In genomic region chr9:118476211-118476765, GRCm38 (mm10) we compare ENCODE assay signal across 9 mouse cellular contexts. TPM values are rescaled to one million over a fixed set of nuclear protein-coding genes. Genes with fewer than 3 reads are reported as not detected.
DNase-seq lines count a peak whose midpoint lies in the region; ATAC-seq and TF ChIP-seq lines count a peak whose summit lies in the region.
"Had no signal": no experiment of that assay in that cellular context is flagged by ENCODE, and none has a peak within 500 bp of the region (broad histone marks: within the 10 kb centered on the region; RNA-seq: fewer than 3 reads in every experiment).

No protein-coding gene starts in this region.

- 10% methylated on average over 22 of the region's 22 CpGs for WGBS in kidney, adult 2 months
- WGBS in kidney, embryonic 14.5 days, result 1% methylated on average over 22 of the region's 22 CpGs
- WGBS in hindbrain, embryonic 13.5 days, result 1% methylated on average over 22 of the region's 22 CpGs
- under 1% methylated on average over 22 of the region's 22 CpGs for WGBS in neural tube, embryonic 12.5 days

- H3K36me3 ChIP-seq in kidney, adult 2 months (ENCODE audit: control insufficient read depth, insufficient read depth, low read length), result no peaks in the 10 kb centered on the region
- H3K36me3 ChIP-seq in kidney, embryonic 14.5 days (ENCODE audit: control insufficient read depth, insufficient read depth, low read length), result no peaks in the 10 kb centered on the region
- H3K36me3 ChIP-seq in hindbrain, embryonic 13.5 days, result no peaks in the 10 kb centered on the region
- no peaks in the 10 kb centered on the region for H3K36me3 ChIP-seq in neural tube, embryonic 12.5 days
- H3K36me3 ChIP-seq: liver, embryonic 13.5 days had no signal

- ATAC-seq in kidney, embryonic 14.5 days (ENCODE audit: low FRiP score, low TSS enrichment), result no peak
- no peak for ATAC-seq in hindbrain, embryonic 13.5 days (ENCODE audit: low FRiP score)
- peak; percentile 55; the same call in 1 of the 2 replicates for ATAC-seq in neural tube, embryonic 12.5 days (ENCODE audit: low FRiP score, low read depth)
- ATAC-seq in megakaryocyte-erythroid progenitor cell, adult 5-6 weeks (replicated peaks; ENCODE audit: low FRiP score, low TSS enrichment, poor library complexity, severe bottlenecking), result no peak

- no peaks in the 10 kb centered on the region for H3K4me1 ChIP-seq in kidney, adult 2 months (ENCODE audit: control insufficient read depth, insufficient read depth, low read length)
- H3K4me1 ChIP-seq in kidney, embryonic 14.5 days (ENCODE audit: control insufficient read depth, insufficient read depth, low read length), result peaks cover 10% of the 10 kb centered on the region; the same call in 1 of the 2 replicates
- H3K4me1 ChIP-seq in hindbrain, embryonic 13.5 days (replicated peaks), result peaks cover 33% of the 10 kb centered on the region
- peaks cover 26% of the 10 kb centered on the region for H3K4me1 ChIP-seq in neural tube, embryonic 12.5 days

- H3K4me3 ChIP-seq in kidney, adult 2 months (ENCODE audit: insufficient read depth, low read depth, low read length), result no peak overlapping the region
- no peak overlapping the region; the same call in 1 of the 2 replicates for H3K4me3 ChIP-seq in kidney, embryonic 14.5 days (ENCODE audit: low read length)
- peak overlapping the region; percentile 18 for H3K4me3 ChIP-seq in hindbrain, embryonic 13.5 days
- H3K4me3 ChIP-seq in neural tube, embryonic 12.5 days, result 0 out of 2 replicates have a peak overlapping the region, but pooled peaks have one; percentile 15
- H3K4me3 ChIP-seq: liver, embryonic 13.5 days had no signal

- no peak for TF ChIP-seq POLR2A in kidney, adult 2 months (IDR thresholded peaks at IDR 0.05; ENCODE audit: low read depth, low read length)

- no peak overlapping the region for H3K9ac ChIP-seq in kidney, embryonic 14.5 days (ENCODE audit: low read depth, low read length)
- no peak overlapping the region for H3K9ac ChIP-seq in hindbrain, embryonic 13.5 days
- no peak overlapping the region for H3K9ac ChIP-seq in neural tube, embryonic 12.5 days
- H3K9ac ChIP-seq: liver, embryonic 13.5 days had no signal

- no peak for TF ChIP-seq CTCF in kidney, adult 2 months (conservative IDR thresholded peaks at IDR 0.05; ENCODE audit: insufficient read depth, insufficient read length, low read depth, low read length)

- peaks cover 4% of the 10 kb centered on the region; the same call in 1 of the 2 replicates for H3K27me3 ChIP-seq in kidney, adult 2 months (replicated peaks; ENCODE audit: control insufficient read depth, insufficient read depth, low read length)
- H3K27me3 ChIP-seq in kidney, embryonic 14.5 days (ENCODE audit: control insufficient read depth, insufficient read depth, low read length), result peaks cover 86% of the 10 kb centered on the region
- H3K27me3 ChIP-seq in hindbrain, embryonic 13.5 days, result peaks cover 91% of the 10 kb centered on the region
- H3K27me3 ChIP-seq in neural tube, embryonic 12.5 days (replicated peaks), result peaks cover 82% of the 10 kb centered on the region

- no peak overlapping the region for H3K27ac ChIP-seq in kidney, adult 2 months (ENCODE audit: insufficient read depth, low read depth, low read length)
- H3K27ac ChIP-seq in kidney, embryonic 14.5 days (ENCODE audit: low read depth, low read length), result no peak overlapping the region
- no peak overlapping the region for H3K27ac ChIP-seq in hindbrain, embryonic 13.5 days
- H3K27ac ChIP-seq in neural tube, embryonic 12.5 days, result no peak overlapping the region
- H3K27ac ChIP-seq: liver, embryonic 13.5 days had no signal

- no peaks in the 10 kb centered on the region for H3K9me3 ChIP-seq in kidney, embryonic 14.5 days (ENCODE audit: control insufficient read depth, low read length)
- no peaks in the 10 kb centered on the region for H3K9me3 ChIP-seq in hindbrain, embryonic 13.5 days
- no peaks in the 10 kb centered on the region for H3K9me3 ChIP-seq in neural tube, embryonic 12.5 days
- H3K9me3 ChIP-seq: liver, embryonic 13.5 days had no signal

- peak; percentile 10 for DNase-seq in kidney, adult 2 months
- DNase-seq in cerebellum, postnatal 10 days, result peak; percentile 84 to 86
- DNase-seq in spleen, adult 12 weeks (ENCODE audit: low spot score), result no peak
- no peak for DNase-seq in lung, postnatal 14 days
- DNase-seq: liver, embryonic 13.5 days had no signal

- H3K4me2 ChIP-seq in kidney, embryonic 14.5 days (replicated peaks; ENCODE audit: low read depth, low read length), result no peak overlapping the region
- peak overlapping the region; percentile 53 for H3K4me2 ChIP-seq in hindbrain, embryonic 13.5 days
- peak overlapping the region; percentile 55 for H3K4me2 ChIP-seq in neural tube, embryonic 12.5 days (replicated peaks)

RNA-seq across cellular contexts. Expression of gene Eomes, which starts 1.7 kb away (rescaled TPM):
- 0.05 and 0.36 TPM in 2 replicates for polyA plus RNA-seq in kidney, adult 2 months (2012; rRNA removed)
- not detected in 2 replicates for polyA plus RNA-seq in kidney, embryonic 14.5 days (2014; fragmentation: Nextera tagmentation; extraction: Ambion mirVana)
- polyA plus RNA-seq in hindbrain, embryonic 13.5 days (2015; fragmentation: Nextera tagmentation; extraction: Ambion mirVana), result 0.43 and 0.65 TPM in 2 replicates
- 0.05 and 0.08 TPM in 2 replicates for polyA plus RNA-seq in neural tube, embryonic 12.5 days (2016; fragmentation: Nextera tagmentation; extraction: Ambion mirVana)
- total RNA-seq in megakaryocyte-erythroid progenitor cell, adult 5-6 weeks (2014; fragmentation: Nextera tagmentation), result not detected in 2 replicates
- 1.2 TPM in 1 of 2 replicates, not detected in the other for total RNA-seq in megakaryocyte-erythroid progenitor cell, adult 5-6 weeks (2017)
- polyA plus RNA-seq: liver, embryonic 13.5 days had no signal

RNA-seq across cellular contexts. Expression of gene Golga4, which starts 29.8 kb away (rescaled TPM):
- 20.7 and 23.1 TPM in 2 replicates for polyA plus RNA-seq in kidney, adult 2 months (2012; rRNA removed)
- 54.5 and 70.7 TPM in 2 replicates for polyA plus RNA-seq in kidney, embryonic 14.5 days (2014; fragmentation: Nextera tagmentation; extraction: Ambion mirVana)
- polyA plus RNA-seq in hindbrain, embryonic 13.5 days (2015; fragmentation: Nextera tagmentation; extraction: Ambion mirVana), result 47.9 and 49.5 TPM in 2 replicates
- polyA plus RNA-seq in neural tube, embryonic 12.5 days (2016; fragmentation: Nextera tagmentation; extraction: Ambion mirVana), result 63.5 and 67.0 TPM in 2 replicates
- 48.5 and 49.5 TPM in 2 replicates for total RNA-seq in megakaryocyte-erythroid progenitor cell, adult 5-6 weeks (2014; fragmentation: Nextera tagmentation)
- total RNA-seq in megakaryocyte-erythroid progenitor cell, adult 5-6 weeks (2017), result 74.2 and 87.3 TPM in 2 replicates

Comparison
In these comparisons a context has a peak if more than half of its experiments do, and no peak if none do; other contexts are left out.
1. DNase-seq: peak in kidney, adult 2 months (single experiment) and cerebellum, postnatal 10 days (2 of 2); none in spleen, adult 12 weeks (single experiment) and lung, postnatal 14 days (single experiment).
2. H3K4me3 ChIP-seq: peak in hindbrain, embryonic 13.5 days (single experiment) and neural tube, embryonic 12.5 days (single experiment); none in kidney, adult 2 months (single experiment) and kidney, embryonic 14.5 days (single experiment).